Comparison of ENCODE assay signal across 8 mouse cellular contexts in the genomic region with DNA sequence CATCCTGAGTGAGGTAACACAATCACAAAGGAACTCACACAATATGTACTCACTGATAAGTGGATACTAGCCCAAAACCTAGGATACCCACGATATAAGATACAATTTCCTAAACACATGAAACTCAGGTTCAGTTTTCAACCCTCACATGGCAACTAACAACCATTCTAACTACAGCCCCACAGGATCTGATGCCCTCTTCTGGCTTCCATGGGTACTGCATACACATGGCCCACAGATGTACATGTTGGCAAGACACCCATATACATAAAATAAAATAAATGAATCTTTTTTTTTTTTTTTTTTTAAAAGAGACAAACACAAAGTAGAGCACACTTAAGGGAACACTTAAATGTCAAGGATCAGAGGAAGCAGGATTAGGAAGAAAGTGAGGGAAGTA. TPM values are rescaled to one million over a fixed set of nuclear protein-coding genes. Genes with fewer than 3 reads are reported as not detected.
DNase-seq lines count a peak whose midpoint lies in the region; ATAC-seq and TF ChIP-seq lines count a peak whose summit lies in the region.
"Not testable (repeated sequence)": the region's sequence is repeated elsewhere in the genome, so short reads cannot be mapped to it uniquely, and the experiment has no call there.

No protein-coding gene starts in this region.

- not testable (repeated sequence) for H3K4me2 ChIP-seq in lung, embryonic 14.5 days

- H3K27me3 ChIP-seq in MEL (ENCODE audit: control insufficient read depth in 1 of 2, insufficient read depth in 2 of 2, low read length in 2 of 2); lung, embryonic 14.5 days (ENCODE audit: insufficient read depth, low read length): not testable (repeated sequence)

- H3K36me3 ChIP-seq in MEL (ENCODE audit: control insufficient read depth in 1 of 2, insufficient read depth in 2 of 2, low read length in 2 of 2): not testable (repeated sequence)
- H3K36me3 ChIP-seq in lung, embryonic 14.5 days (ENCODE audit: insufficient read depth): peaks cover 30% of the 10 kb centered on the region; the same call in 1 of the 2 replicates

- TF ChIP-seq CTCF in MEL (IDR thresholded peaks at IDR 0.05 in 2 of 3, conservative IDR thresholded peaks at IDR 0.05 in 1 of 3; ENCODE audit: control insufficient read depth in 1 of 3, insufficient read depth in 1 of 3, low read depth in 2 of 3, low read length in 3 of 3, poor library complexity in 1 of 3, severe bottlenecking in 1 of 3): peak; percentile 44 to 54 (median 45)
- peak; percentile 47 for TF ChIP-seq CTCF in gastrocnemius, adult 2 months (IDR thresholded peaks at IDR 0.05)
- peak; percentile 19; the same call in 1 of the 2 replicates for TF ChIP-seq CTCF in lung, embryonic 14.5 days (IDR thresholded peaks at IDR 0.05; ENCODE audit: low read depth)

- 100% methylated on average over 1 of the region's 1 CpGs for WGBS in lung, embryonic 14.5 days

- not testable (repeated sequence) for H3K4me3 ChIP-seq in MEL (ENCODE audit: control insufficient read depth in 1 of 2, insufficient read depth in 1 of 2, low read depth in 2 of 2, low read length in 2 of 2); gastrocnemius, adult 2 months; lung, embryonic 14.5 days (ENCODE audit: low read depth, low read length)

- intact Hi-C loops in gastrocnemius, adult 2 months (cut with DNase I): not testable (repeated sequence)

- not testable (repeated sequence) for TF ChIP-seq EP300 in MEL (IDR thresholded peaks at IDR 0.05; ENCODE audit: low read depth in 1 of 2, low read length in 2 of 2)

- ATAC-seq in lung, embryonic 14.5 days (ENCODE audit: insufficient read depth): not testable (repeated sequence)

- peak; percentile 15 for TF ChIP-seq RAD21 in MEL (IDR thresholded peaks at IDR 0.05; ENCODE audit: low read depth, low read length)

- DNase-seq in B cell, adult 2 months: peak; percentile 56 to 65
- peak; percentile 62 for DNase-seq in MEL (ENCODE audit: low read depth, low spot score)
- peak; percentile 13 for DNase-seq in adrenal gland, postnatal 14 days
- not testable (repeated sequence) for DNase-seq in gastrocnemius, adult 2 months; lung, embryonic 14.5 days
- DNase-seq in kidney, postnatal 10 days: peak; percentile 19
- peak; percentile 17 to 62 for DNase-seq in spleen, postnatal 10 days (ENCODE audit: low spot score in 2 of 2)
- DNase-seq in thymus, postnatal 36 days: peak; percentile 49 to 52

- TF ChIP-seq POLR2A in MEL (IDR thresholded peaks at IDR 0.05; ENCODE audit: control insufficient read depth in 1 of 2, insufficient read depth in 1 of 2, low read depth in 1 of 2, low read length in 2 of 2, poor library complexity in 1 of 2): not testable (repeated sequence)

- H3K27ac ChIP-seq in MEL (ENCODE audit: control insufficient read depth, low read depth, low read length); gastrocnemius, adult 2 months; lung, embryonic 14.5 days (ENCODE audit: low read depth): not testable (repeated sequence)

- H3K9me3 ChIP-seq in MEL (replicated peaks; ENCODE audit: insufficient read depth, low read length); lung, embryonic 14.5 days (ENCODE audit: low read depth, low read length): not testable (repeated sequence)

- not testable (repeated sequence) for H3K4me1 ChIP-seq in MEL (ENCODE audit: control insufficient read depth in 1 of 2, insufficient read depth in 2 of 2, low read length in 2 of 2); lung, embryonic 14.5 days (ENCODE audit: insufficient read depth)

- not testable (repeated sequence) for H3K79me2 ChIP-seq in MEL (ENCODE audit: control insufficient read depth, insufficient read depth, low read length, poor library complexity)

- not testable (repeated sequence) for H3K9ac ChIP-seq in MEL (ENCODE audit: control insufficient read depth, low read depth, low read length, poor library complexity, severe bottlenecking); lung, embryonic 14.5 days

TF ChIP-seq in MEL, 35 proteins besides CTCF, POLR2A, EP300 and RAD21:
- TF ChIP-seq SMC3 (IDR thresholded peaks at IDR 0.05; ENCODE audit: low read depth, low read length): peak; percentile 48

RNA-seq across cellular contexts. Expression of a gene that starts 49.7 kb away (rescaled TPM):
- total RNA-seq in MEL (2012; rRNA removed): 3.5 and 4.0 TPM in 2 replicates
- 1 to 10 TPM in 1 of 2 experiments, not detected in 1; 7.2 TPM for polyA plus RNA-seq in MEL (2012; ENCODE audit: insufficient read depth in 1 of 2, insufficient read length in 2 of 2, low read depth in 1 of 2, low replicate concordance in 2 of 2, missing spikeins in 1 of 2)
- 10.4 and 19.3 TPM in 2 replicates for total RNA-seq in adrenal gland, postnatal 14 days (2021)
- 1 to 10 TPM in 1 of 2 experiments, under 1 TPM in 1; 0.46 to 1.1 TPM for total RNA-seq in gastrocnemius, adult 2 months (2021)
- 2.0 and 2.3 TPM in 2 replicates for polyA plus RNA-seq in lung, embryonic 14.5 days (2014; fragmentation: Nextera tagmentation; extraction: Ambion mirVana)
